Mouse (Mus musculus) liver, postnatal 0 days (tissue): ENCODE data around the gene Clic6. TPM values are rescaled to one million over a fixed set of nuclear protein-coding genes. Genes with fewer than 3 reads are reported as not detected.
A peak's percentile ranks its signal among the peaks of the same experiment; 100 is the strongest.

ENCODE experiments used
- ATAC-seq: fragments of 200-750 bp; cut with Nextera tagmentation; 2 replicates; pipeline ENCODE4 v1.8.0; 2017; ENCODE audit warnings: mild to moderate bottlenecking, moderate library complexity
- DNase-seq: peaks from one replicate; pipeline ENCODE4 v3.0.0-alpha.2; 2016
- H3K27ac ChIP-seq: fragments of 300-500 bp; sonication (generic); 2 replicates; pipeline ENCODE4 v1.5.1; 2014; ENCODE audit warnings: antibody characterized with exemption, moderate library complexity, mild to moderate bottlenecking, low read depth
- H3K27me3 ChIP-seq: fragments of 300-500 bp; sonication (generic); 2 replicates; pipeline ENCODE4 v1.6.1; 2014; ENCODE audit warnings: low read length, control low read depth, mixed read lengths; ENCODE audit not compliant: insufficient read depth
- H3K36me3 ChIP-seq: fragments of 300-500 bp; sonication (generic); replicated peaks from 2 replicates; pipeline ENCODE4 v1.6.1; 2014; ENCODE audit warnings: mild to moderate bottlenecking, control low read depth, low read length, moderate library complexity, mixed read lengths; ENCODE audit not compliant: insufficient read depth
- H3K4me1 ChIP-seq: fragments of 300-500 bp; sonication (generic); 2 replicates; pipeline ENCODE4 v1.6.1; 2014; ENCODE audit warnings: antibody characterized with exemption, mild to moderate bottlenecking, control low read depth; ENCODE audit not compliant: insufficient read depth
- H3K4me2 ChIP-seq: fragments of 300-500 bp; sonication (generic); 2 replicates; pipeline ENCODE4 v1.6.1; 2014; ENCODE audit warnings: low read depth, mild to moderate bottlenecking, low read length, moderate library complexity, mixed read lengths
- H3K4me3 ChIP-seq: fragments of 300-500 bp; sonication (generic); 2 replicates; pipeline ENCODE4 v1.5.1; 2014; ENCODE audit warnings: low read depth, low read length
- H3K9ac ChIP-seq: fragments of 300-500 bp; sonication (generic); replicated peaks from 2 replicates; pipeline ENCODE4 v1.6.1; 2014; ENCODE audit warnings: mild to moderate bottlenecking, moderate library complexity
- H3K9me3 ChIP-seq: fragments of 300-500 bp; sonication (generic); 2 replicates; pipeline ENCODE4 v1.6.1; 2016; ENCODE audit warnings: mild to moderate bottlenecking, control low read depth, low read length, mixed read lengths
- CTCF ChIP-seq: sonication (generic); IDR thresholded peaks from 2 replicates; pipeline ENCODE4 v1.5.1; 2016; ENCODE audit warnings: antibody characterized with exemption, low read depth
- EP300 ChIP-seq: IDR thresholded peaks from 2 replicates; pipeline ENCODE4 v1.6.1; 2016; ENCODE audit warnings: antibody characterized with exemption, low read depth, mild to moderate bottlenecking
- WGBS: fragments of 180-500 bp; shearing (Covaris S2); extraction: QIAGEN DNeasy Blood & Tissue Kit; methylation state at CpG from one replicate; pipeline ENCODE4 v1.1.7; 2014; ENCODE audit not compliant: insufficient replicate concordance; 5-methylcytosine and 5-hydroxymethylcytosine counted together
- polyA plus RNA-seq: library from polyadenylated mRNA; unstranded; fragments of >200 nt; fragmentation: Nextera tagmentation; extraction: Ambion mirVana; gene quantifications from 2 replicates; pipeline ENCODE4 v1.2.1, GENCODE M21; 2015

The Clic6 gene
- polyA plus RNA-seq, 1 experiment from 2014 or later, result 0.32 TPM

DNA sequence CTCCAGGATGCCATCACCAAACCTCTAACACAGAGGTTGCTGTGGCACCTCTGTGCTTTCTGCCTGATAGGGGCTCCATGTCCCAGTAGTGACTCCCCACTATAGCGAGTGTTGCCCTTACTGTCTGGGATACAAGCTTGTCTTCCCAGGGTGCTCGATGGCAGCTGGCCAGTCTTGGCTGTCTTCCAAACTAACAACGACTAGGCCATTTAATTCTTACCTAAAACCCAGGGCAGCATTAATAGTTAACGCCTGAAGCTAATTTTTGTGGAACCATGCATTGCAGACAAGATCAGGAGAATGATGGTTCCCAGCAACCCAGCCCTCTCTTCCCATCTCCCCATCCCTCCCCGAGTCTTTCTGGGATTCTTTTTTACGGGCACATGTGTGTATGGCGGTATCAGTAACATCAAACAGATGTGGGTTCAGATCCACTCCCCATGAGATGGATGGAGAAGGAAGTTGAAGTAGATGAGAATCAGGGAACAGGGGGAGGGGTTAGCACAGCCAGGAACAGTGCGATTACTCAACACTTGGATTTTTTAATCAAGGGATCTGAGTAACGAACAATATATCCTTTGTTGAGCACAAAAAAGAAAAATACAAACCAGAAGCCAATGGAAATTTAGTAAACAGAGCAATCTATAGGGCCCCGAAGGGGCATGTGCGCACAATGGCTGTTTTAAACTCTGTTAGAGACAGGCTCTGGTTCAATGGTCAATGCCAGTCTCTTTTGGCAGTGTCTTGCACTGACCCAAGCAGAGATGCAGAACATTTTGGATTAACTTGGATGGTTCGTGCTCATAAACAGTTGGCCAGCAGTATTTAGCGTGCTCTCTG lies 66.0 kb downstream of the Clic6 start:
- TF ChIP-seq EP300, result no peak
- no peak for TF ChIP-seq CTCF
- 71% methylated on average over 13 of the region's 13 CpGs for WGBS

DNA sequence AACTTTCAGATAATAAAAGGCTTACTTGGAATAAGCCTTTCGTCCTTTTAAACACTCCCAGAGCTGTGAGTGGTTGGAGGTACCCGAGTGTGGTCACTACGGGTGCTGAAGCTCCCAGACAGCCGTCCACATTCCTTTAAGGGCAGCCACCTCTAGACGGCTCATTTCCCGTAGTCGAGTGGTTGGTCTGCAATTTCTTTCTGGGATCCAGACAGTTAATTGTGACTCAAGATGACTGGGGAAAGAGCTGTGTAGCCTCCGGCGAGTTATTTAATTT lies 66.5 kb downstream of the Clic6 start:
- Histone ChIP-seq H3K4me3 (no peak overlapping the region), H3K27me3 (no peaks in the 10 kb centered on the region), H3K4me2 (no peak overlapping the region), H3K27ac (no peak overlapping the region), H3K36me3 (no peaks in the 10 kb centered on the region), H3K4me1 (no peaks in the 10 kb centered on the region), H3K9ac (no peak overlapping the region), H3K9me3 (no peaks in the 10 kb centered on the region)
- TF ChIP-seq CTCF (no peak), EP300 (no peak)
- ATAC-seq, result no peak
- DNase-seq, result no peak
- WGBS, result 74% methylated on average over 9 of the region's 9 CpGs

More for the DNA sequence above, 66.0 kb downstream of the Clic6 start:
- Histone ChIP-seq H3K27ac (no peak overlapping the region), H3K9ac (no peak overlapping the region), H3K9me3 (no peaks in the 10 kb centered on the region), H3K4me3 (no peak overlapping the region), H3K4me1 (no peaks in the 10 kb centered on the region), H3K36me3 (no peaks in the 10 kb centered on the region), H3K27me3 (no peaks in the 10 kb centered on the region), H3K4me2 (no peak overlapping the region)
- DNase-seq, result no peak
- no peak for ATAC-seq

DNA sequence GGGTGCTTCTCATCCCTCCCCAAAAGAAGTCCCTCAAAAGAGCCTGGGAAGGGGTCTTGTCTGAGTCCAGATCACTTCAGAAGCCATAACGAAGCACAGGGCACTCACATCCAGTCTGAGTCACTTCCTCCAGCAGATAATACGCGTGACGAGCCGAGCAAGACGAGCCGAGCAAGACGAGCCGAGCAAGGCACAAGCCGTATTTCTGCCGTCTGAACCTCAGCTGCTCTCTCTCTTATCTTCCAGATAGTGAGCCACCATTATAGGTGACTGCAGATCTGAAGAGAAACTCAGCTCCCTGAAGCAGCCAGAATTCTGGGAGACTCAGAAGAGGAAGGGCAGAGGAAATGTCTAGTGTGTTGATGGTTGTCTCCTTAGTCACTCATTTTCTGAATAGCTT lies 67.3 kb downstream of the Clic6 start:
- H3K4me3 ChIP-seq, result no peak overlapping the region
- DNase-seq (no peak), ATAC-seq (no peak)
- H3K27me3 ChIP-seq, result no peaks in the 10 kb centered on the region
- H3K4me1 ChIP-seq, result no peaks in the 10 kb centered on the region
- H3K36me3 ChIP-seq, result no peaks in the 10 kb centered on the region
- WGBS, result 21% methylated on average over 11 of the region's 11 CpGs
- no peaks in the 10 kb centered on the region for H3K9me3 ChIP-seq
- H3K4me2 ChIP-seq, result no peak overlapping the region
- no peak overlapping the region for H3K9ac ChIP-seq
- TF ChIP-seq EP300 (no peak), CTCF (no peak)
- H3K27ac ChIP-seq, result no peak overlapping the region

DNA sequence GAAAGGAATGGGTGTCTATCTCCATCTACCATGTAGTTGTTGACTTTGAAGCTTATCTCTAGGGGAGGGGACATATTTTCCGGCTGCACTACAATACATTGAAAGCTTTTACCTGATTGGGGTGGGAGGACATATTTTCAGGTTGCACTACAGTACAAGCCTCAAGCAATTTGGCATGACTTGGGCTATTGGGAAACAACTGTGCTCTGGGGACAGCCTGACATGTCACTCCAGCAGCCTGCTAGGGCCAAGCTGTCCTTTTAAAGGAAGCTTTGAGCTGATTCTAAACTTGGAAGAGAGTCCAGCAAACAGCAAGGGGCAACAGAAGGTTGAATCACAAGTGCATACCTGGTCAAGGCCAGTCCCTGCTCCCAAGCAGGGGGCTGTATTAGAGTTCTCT lies 69.5 kb downstream of the Clic6 start:
- DNase-seq (no peak), ATAC-seq (no peak)
- Histone ChIP-seq H3K27ac (no peak overlapping the region), H3K4me3 (no peak overlapping the region), H3K27me3 (no peaks in the 10 kb centered on the region), H3K4me1 (no peaks in the 10 kb centered on the region), H3K9ac (no peak overlapping the region), H3K36me3 (no peaks in the 10 kb centered on the region), H3K4me2 (no peak overlapping the region), H3K9me3 (no peaks in the 10 kb centered on the region)
- 56% methylated on average over 1 of the region's 1 CpGs for WGBS
- TF ChIP-seq EP300, result no peak
- no peak for TF ChIP-seq CTCF

DNA sequence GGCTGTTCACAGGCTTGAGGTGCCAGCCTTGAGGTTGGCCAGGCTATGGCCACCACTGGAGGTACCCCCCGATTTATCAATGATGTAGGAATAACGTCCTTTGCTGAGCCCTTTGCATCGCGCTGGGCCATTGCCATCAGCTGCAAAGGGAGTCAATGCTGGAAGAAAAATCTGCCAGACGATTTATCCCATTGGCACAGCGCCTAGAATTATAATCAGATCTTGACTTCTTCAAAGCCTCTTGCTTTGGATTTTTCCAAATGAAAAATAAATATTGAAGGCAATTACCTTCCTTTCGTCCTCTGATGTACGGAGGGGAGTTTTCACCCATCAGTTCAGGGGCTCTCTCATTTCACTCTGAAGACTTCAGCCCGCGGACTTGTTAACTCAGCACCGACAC lies 79.8 kb downstream of the Clic6 start:
- Histone ChIP-seq H3K9ac (no peak overlapping the region), H3K36me3 (no peaks in the 10 kb centered on the region), H3K4me3 (no peak overlapping the region), H3K27ac (no peak overlapping the region), H3K4me2 (no peak overlapping the region), H3K4me1 (no peaks in the 10 kb centered on the region), H3K27me3 (peaks cover 11% of the 10 kb centered on the region; the same call in 1 of the 2 replicates), H3K9me3 (no peaks in the 10 kb centered on the region)
- WGBS, result 72% methylated on average over 11 of the region's 11 CpGs
- TF ChIP-seq CTCF, result no peak
- ATAC-seq (no peak), DNase-seq (no peak)

DNA sequence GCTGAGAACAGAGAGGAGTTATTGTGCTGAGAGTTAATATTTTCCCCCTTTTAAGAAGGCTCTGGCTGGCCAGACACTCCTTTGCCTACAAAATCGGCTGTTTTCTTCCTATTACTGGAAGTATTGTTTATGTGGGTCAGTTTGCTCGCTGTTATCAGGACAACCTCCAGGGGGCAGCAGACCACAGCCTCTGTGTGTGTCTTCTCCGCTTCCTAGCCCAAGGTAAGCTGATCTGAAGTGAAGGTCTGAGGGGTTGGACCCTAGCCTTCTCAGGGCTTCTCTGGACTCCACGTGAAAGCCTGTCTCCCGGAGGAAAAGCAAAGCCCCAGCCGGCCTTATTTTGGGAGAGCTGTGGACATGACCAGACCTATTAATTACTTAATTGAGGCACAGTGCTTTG lies 80.2 kb downstream of the Clic6 start:
- TF ChIP-seq EP300, result no peak
- TF ChIP-seq CTCF, result peak; percentile 94

DNA sequence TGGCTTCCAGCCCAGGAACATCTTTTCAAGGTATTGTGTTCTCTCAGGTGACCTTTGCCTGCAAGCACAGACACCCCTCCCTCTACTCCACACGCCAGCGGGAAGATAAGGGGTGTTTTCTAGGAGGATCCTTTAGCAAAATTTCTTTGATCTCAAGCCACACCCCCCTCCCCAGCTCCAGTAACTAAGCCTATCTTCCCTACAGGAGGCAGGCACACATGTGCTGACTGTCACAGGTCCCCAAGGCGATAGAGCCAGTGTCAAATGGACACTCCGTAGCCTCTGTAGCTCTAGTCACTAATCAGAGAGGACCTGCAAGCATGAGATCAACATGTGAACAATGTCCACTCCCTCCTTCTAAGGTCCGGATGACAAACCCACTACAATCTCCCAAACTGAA lies 80.6 kb downstream of the Clic6 start:
- ATAC-seq, result no peak

More for the DNA sequence above, 80.2 kb downstream of the Clic6 start:
- Histone ChIP-seq H3K4me3 (no peak overlapping the region), H3K4me1 (no peaks in the 10 kb centered on the region), H3K27me3 (peaks cover 11% of the 10 kb centered on the region; the same call in 1 of the 2 replicates), H3K9ac (no peak overlapping the region), H3K36me3 (no peaks in the 10 kb centered on the region), H3K9me3 (no peaks in the 10 kb centered on the region), H3K27ac (no peak overlapping the region), H3K4me2 (no peak overlapping the region)
- no peak for ATAC-seq
- peak; percentile 84 for DNase-seq
- 3% methylated on average over 6 of the region's 6 CpGs for WGBS

More for the DNA sequence above, 80.6 kb downstream of the Clic6 start:
- Histone ChIP-seq H3K4me2 (no peak overlapping the region), H3K27ac (no peak overlapping the region), H3K4me1 (no peaks in the 10 kb centered on the region), H3K36me3 (no peaks in the 10 kb centered on the region), H3K4me3 (no peak overlapping the region), H3K27me3 (peaks cover 11% of the 10 kb centered on the region; the same call in 1 of the 2 replicates), H3K9me3 (no peaks in the 10 kb centered on the region), H3K9ac (no peak overlapping the region)
- TF ChIP-seq EP300, result no peak
- TF ChIP-seq CTCF, result no peak
- 23% methylated on average over 5 of the region's 5 CpGs for WGBS
- DNase-seq, result no peak
